Mouse (Mus musculus) midbrain, embryonic 10.5 days (tissue): ENCODE measurements at regions not wholly inside any gene's neighbourhood (a gene's known extent, or its start where the extent isn't known, plus 50 kb on each side); places are given as distances from the start of the nearest gene placed in this dataset.

Experiments used
- DNase-seq: peaks from one replicate; pipeline ENCODE4 v3.0.0-alpha.2; 2017; ENCODE audit warnings: low spot score
- H3K27ac ChIP-seq: fragments of 300-500 bp; sonication (generic); replicated peaks from 2 replicates; pipeline ENCODE4 v1.5.1; 2016; ENCODE audit warnings: mild to moderate bottlenecking
- H3K27me3 ChIP-seq: fragments of 300-500 bp; sonication (generic); 2 replicates; pipeline ENCODE4 v1.6.1; 2016; ENCODE audit warnings: low read depth, mild to moderate bottlenecking; ENCODE audit not compliant: poor library complexity, severe bottlenecking
- H3K36me3 ChIP-seq: fragments of 300-500 bp; sonication (generic); 2 replicates; pipeline ENCODE4 v1.6.1; 2016; ENCODE audit warnings: mild to moderate bottlenecking, moderate library complexity
- H3K4me1 ChIP-seq: fragments of 300-500 bp; sonication (generic); 2 replicates; pipeline ENCODE4 v1.6.1; 2016
- H3K4me3 ChIP-seq: fragments of 300-500 bp; sonication (generic); 2 replicates; pipeline ENCODE4 v1.5.1; 2016; ENCODE audit warnings: mild to moderate bottlenecking, moderate library complexity
- H3K9me3 ChIP-seq: fragments of 300-500 bp; sonication (generic); replicated peaks from 2 replicates; pipeline ENCODE4 v1.6.1; 2016; ENCODE audit warnings: mild to moderate bottlenecking
- WGBS: fragments of 180-500 bp; shearing (Covaris S2); methylation state at CpG from one replicate; pipeline ENCODE4 v1.1.7; 2016; 5-methylcytosine and 5-hydroxymethylcytosine counted together

DNA sequence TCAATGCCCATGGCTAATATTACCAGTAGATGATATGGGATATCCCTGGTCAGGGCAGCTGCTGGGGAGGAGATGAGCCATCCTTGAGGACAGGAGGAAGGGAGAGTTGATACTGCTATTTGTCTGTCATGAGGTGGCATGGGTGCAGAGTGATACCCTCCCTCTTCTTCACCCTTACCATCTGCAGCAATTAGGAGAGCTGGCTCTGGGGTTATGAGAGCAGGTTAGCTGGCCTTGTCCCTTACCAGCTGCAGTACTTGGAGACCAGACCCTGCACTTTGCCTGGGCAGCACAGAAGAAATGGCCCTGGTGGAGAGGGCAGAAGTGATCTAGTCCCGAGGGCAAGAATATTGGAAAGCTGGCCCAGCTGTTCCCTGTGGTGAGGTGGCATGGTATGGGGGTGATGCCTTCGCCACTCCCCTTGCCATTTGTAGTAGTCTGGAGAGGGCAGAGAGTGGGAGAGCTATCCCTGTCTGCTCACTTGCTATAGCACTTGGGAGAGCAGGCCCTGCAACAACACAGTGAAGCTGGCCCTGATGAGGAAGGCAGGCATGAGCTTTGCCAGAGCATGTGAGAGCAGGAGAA lies 73.6 kb upstream of the Ppp6c start:
- no peaks in the 10 kb centered on the region for H3K4me1 ChIP-seq
- no peaks in the 10 kb centered on the region for H3K27me3 ChIP-seq

DNA sequence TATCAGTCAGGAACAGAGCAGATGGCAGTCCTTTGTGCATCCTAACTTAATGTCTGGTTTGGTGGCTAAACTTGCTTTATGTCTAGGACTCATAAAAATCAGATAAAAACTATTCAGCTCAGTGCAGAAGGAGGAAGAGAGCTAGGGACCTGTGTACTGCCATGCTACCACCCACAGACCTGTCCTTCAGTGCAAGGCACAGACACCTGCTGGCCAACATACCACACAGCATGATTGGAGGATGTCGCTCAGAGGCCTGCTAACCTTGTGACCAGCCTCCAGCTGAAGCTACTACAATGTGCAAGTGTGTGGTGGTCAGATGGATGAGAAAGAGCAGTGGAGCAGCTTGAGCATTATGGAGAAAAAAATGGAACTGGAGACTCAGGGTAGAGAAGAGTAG lies 73.0 kb upstream of the Ppp6c start:
- Histone ChIP-seq H3K27ac (no peak overlapping the region), H3K4me3 (no peak overlapping the region), H3K9me3 (no peaks in the 10 kb centered on the region), H3K36me3 (no peaks in the 10 kb centered on the region), H3K27me3 (no peaks in the 10 kb centered on the region), H3K4me1 (no peaks in the 10 kb centered on the region)
- no peak for DNase-seq
- 69% methylated on average over 1 of the region's 1 CpGs for WGBS

More for the DNA sequence above, 73.6 kb upstream of the Ppp6c start:
- DNase-seq: no peak
- no peaks in the 10 kb centered on the region for H3K36me3 ChIP-seq
- H3K9me3 ChIP-seq: no peaks in the 10 kb centered on the region
- H3K4me3 ChIP-seq: no peak overlapping the region
- H3K27ac ChIP-seq: no peak overlapping the region
- 84% methylated on average over 2 of the region's 2 CpGs for WGBS

DNA sequence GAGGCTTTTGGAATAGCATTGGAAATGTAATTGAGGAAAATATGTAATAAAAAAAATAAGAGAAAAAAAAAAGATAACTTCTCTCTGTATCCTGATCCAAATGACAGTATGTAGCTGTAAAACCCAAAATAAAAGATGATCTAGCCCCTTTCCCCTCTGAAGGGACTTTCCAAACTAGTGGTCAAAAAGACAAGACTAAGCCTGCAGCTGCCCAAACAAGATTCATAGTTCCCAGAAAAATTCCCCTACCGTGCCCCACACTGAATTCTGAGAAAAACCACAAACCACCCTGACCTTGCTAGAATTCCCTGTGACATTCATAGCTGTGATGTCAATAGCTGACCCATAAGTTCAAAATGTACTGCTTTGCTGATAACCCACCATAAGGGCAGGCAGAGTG lies 69.2 kb upstream of the Ppp6c start:
- no peak overlapping the region for H3K4me3 ChIP-seq
- no peak overlapping the region for H3K27ac ChIP-seq
- no peak for DNase-seq
- WGBS: 89% methylated on average over 1 of the region's 1 CpGs
- H3K4me1 ChIP-seq: no peaks in the 10 kb centered on the region
- H3K9me3 ChIP-seq: no peaks in the 10 kb centered on the region
- no peaks in the 10 kb centered on the region for H3K27me3 ChIP-seq
- H3K36me3 ChIP-seq: no peaks in the 10 kb centered on the region

DNA sequence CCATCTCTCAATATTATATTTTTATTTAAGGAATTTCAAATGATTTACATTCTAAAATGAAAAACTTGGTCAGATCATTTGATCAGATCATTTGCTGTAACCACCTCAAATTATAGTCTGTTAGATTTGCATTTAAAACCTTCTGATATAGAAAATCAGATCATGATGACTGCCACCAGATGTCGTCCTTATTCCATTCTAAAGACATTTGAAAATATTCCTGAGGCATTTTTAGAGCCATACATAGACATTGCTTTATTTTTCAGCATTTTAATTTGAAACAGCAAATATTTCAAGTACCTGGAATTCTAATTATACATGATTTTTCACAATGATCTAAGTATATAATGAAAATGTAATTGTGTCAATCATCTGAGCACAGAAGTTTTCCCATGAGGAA lies 52.0 kb upstream of the Ppp6c start:
- Histone ChIP-seq H3K4me3 (no peak overlapping the region), H3K9me3 (no peaks in the 10 kb centered on the region), H3K36me3 (no peaks in the 10 kb centered on the region), H3K27ac (no peak overlapping the region), H3K27me3 (no peaks in the 10 kb centered on the region), H3K4me1 (no peaks in the 10 kb centered on the region)
- 62% methylated on average over 1 of the region's 1 CpGs for WGBS
- DNase-seq: no peak
